Mouse (Mus musculus): ENCODE measurements at regions not wholly inside any gene's neighbourhood (a gene's known extent, or its start where the extent isn't known, plus 50 kb on each side); places are given as distances from the start of the nearest gene placed in this dataset.
"Not testable (repeated sequence)": the region's sequence is repeated elsewhere in the genome, so short reads cannot be mapped to it uniquely, and the experiment has no call there.

DNA sequence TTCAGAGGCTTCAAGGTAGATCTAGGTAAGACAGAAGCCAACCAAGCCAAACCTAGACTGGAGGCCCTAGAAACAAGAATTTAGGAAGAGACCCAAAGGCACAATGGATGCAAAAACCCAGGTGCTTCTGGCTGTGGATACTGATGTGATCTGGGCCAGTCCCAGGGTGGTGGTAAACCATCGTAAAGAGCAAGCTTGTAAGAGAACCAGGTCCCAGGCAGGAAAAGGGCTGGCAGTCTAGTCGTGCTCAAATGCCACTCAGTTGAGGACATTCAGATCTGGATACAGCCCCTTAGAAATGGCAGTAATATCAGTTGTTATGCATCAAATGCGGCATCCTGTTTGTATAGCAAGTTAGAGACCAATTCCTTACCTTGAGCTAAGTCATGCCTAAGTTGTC lies 175.5 kb upstream of the Pkdcc start:
- no peak for DNase-seq (ENCODE audit: low read depth, low spot score)

DNA sequence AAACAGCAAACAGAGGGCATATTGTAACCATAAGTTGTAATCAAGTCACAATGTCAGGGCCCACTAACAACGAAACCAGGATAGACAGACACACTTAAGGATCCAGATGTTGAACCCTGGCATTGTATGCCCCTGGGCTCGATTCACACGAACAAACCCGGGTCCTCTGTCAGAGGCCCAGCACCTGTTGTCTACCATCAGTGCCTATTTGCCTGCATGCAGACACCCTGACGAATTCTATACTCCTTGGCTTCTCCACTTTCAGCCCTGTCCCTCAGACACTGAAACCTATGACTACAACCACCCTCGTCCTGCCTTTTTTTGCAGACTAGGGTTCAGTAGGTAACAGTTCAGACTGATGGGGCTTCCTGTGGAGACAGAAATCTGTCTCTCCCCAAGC lies 170.6 kb upstream of the Pkdcc start:
- no peak for DNase-seq (ENCODE audit: low read depth, low spot score)

DNA sequence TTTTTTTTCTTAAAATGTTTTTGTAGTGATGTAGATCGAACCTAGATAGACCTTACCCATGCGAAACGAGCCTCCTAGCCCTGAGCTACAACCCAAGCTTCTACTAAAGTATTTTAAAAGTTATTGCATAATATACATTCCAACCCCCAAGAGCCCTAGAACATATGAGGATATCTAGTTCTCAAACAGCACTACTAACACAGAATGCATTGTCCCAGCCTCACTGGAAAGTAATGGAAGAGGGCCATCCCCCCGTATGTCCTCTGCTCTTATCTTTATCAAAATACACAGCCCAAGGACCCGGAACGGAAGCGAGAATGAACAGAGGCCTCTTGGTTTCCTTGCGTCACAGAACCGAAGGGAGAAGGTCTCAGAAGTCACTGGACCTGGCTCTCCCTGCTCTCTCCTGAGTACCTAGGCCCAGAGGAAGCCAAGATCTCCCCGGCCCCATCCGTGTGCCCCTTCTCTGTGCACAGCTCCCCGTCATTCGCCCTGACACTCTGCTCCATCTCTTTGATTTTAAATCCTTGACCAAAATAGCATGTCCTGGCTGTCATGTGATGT lies 165.0 kb upstream of the Pkdcc start:
- DNase-seq (ENCODE audit: low read depth, low spot score): no peak

DNA sequence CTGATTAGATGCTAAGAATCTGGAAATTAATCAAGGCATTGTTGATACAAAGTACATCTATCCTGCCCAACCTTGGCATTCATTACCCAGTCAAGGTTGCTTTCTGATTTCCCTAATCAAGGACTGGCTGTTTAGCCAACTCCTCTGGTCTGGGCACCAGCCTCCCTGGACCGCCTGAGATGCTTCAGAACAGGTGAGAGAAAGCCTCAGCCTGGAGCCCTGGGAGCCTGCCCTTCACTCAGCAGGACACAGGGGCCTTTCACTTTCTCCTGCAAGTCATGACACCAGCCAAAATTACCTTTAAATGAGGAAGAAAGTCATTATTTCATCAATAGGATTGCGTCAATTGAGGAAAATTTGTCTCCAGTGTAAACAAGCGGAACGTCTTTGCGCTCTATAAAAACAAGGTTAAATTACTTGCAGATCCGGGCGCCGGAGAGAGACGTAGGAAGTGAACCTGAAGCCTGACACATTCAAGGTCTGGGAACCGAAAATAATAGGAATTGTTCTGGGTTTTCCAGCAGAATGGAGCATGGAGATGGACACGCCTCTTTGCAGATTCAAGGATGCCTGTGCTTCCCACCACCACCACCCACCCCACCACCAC lies 164.4 kb upstream of the Pkdcc start:
- no peak for DNase-seq (ENCODE audit: low read depth, low spot score)

DNA sequence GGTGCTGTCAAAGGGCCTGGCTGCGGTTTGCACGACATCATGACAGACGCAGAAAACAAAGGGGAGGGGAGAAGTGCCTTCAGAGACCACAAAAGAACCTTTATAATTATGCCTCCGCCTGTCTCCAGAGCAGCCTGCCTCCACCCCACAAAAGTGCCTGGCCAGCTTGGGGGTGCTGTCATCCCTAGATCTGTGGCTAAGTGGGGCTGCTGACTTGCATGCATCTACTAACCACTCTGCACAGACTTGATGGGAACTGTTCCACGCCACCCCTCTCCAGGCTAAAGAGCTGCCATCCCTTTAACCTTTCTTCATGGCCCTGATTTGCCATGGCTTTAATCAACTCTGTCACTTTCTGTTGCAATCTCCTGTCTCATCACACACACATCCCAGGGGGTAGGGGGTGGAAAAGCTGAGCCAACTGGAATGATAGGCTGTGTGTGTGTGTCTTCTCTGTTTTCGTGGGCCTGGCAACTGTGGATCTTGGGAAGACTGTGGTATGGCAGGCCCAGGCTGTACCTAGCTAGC lies 162.4 kb upstream of the Pkdcc start:
- DNase-seq (ENCODE audit: low read depth, low spot score): no peak

GRCm38 (mm10) chr17:83057832-83058231 lies 157.3 kb upstream of the Pkdcc start:
- DNase-seq (ENCODE audit: low read depth, low spot score): no peak

GRCm38 (mm10) chr17:83061843-83062242 lies 153.2 kb upstream of the Pkdcc start:
- DNase-seq (ENCODE audit: low read depth, low spot score): no peak

DNA sequence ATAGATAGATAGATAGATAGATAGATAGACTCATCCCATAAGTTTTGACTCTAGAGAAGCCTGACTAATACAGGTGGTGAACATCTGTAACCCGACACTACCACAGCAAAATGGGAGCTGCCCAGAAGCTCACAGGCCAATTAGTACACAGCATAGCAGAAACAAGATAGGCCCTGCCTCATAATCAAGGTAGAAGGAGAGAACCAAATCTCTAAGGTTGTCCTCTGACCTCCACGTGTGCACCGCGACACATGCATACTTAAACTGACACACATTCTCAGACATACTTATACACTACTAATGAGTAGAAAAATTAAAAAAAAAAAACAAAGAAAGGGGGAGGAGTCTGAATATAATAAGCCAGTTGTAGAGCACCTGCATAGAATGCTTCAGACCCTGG lies 151.2 kb upstream of the Pkdcc start:
- no peak for DNase-seq (ENCODE audit: low read depth, low spot score)

DNA sequence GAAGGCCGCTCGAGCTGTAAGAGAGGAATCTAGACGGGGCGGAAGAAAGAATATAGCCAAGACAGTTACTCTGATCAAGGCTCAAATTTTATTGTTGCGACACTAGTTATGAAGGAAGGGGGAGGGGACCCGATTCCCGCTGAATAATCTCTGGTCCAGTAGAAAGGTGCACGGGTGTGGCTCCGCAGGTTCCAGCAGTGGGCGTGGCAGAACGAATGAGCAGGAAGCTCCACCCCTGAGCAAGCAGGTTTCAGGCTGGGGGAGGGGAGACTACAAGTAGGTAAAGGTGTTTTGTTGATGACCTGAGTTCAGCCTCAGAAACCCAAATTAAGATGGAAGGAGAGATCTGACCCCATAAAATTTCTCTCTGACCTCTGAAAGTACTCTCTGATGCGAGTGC lies 150.7 kb upstream of the Pkdcc start:
- not testable (repeated sequence) for DNase-seq (ENCODE audit: low read depth, low spot score)

GRCm38 (mm10) chr17:83069246-83069645 lies 145.8 kb upstream of the Pkdcc start:
- DNase-seq (ENCODE audit: low read depth, low spot score): no peak

GRCm38 (mm10) chr17:83071746-83072145 lies 143.3 kb upstream of the Pkdcc start:
- DNase-seq (ENCODE audit: low read depth, low spot score): no peak

DNA sequence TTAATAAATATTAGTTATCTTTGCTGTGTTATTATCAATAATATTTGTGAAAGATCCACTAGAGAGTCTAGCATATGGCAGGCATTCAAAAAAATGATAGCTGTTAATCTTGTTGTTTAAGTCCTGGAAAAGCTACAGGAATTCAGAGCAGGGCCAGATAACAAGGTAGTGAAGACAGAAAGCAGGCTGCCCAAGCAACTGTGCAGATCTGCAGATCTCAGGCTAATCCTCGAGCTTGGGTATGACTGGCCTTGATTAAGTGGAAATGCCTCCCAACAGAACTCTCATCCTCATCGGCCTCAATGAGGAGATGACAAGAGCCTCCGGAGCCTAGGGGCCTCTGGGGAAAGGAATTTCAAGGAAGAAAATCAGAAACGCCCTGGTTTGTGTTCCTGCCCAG lies 142.9 kb upstream of the Pkdcc start:
- DNase-seq (ENCODE audit: low read depth, low spot score): no peak

DNA sequence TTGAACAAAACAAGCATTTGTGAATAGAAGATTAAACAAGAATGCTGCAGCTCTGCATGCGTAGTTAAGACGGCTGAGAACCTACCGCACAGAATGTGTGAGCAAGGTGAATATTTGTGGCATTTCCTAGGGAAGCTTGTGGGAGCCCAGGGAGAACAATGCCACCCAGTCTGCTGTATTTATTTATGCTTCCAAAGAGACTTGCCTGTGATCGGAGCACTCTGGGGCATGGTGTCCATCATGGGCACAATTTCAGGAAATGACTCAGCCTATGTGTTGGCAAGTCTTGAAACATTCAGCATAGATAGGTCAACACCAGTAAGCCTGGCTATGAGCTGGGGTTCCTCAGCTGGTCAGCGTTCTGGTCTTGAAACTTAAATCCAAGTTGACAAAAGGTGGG lies 140.2 kb upstream of the Pkdcc start:
- DNase-seq (ENCODE audit: low read depth, low spot score): no peak

- no peak for DNase-seq (ENCODE audit: low read depth, low spot score)
Measured at GRCm38 (mm10) chr17:83077737-83078600, 137.1 kb upstream of the Pkdcc start.

DNA sequence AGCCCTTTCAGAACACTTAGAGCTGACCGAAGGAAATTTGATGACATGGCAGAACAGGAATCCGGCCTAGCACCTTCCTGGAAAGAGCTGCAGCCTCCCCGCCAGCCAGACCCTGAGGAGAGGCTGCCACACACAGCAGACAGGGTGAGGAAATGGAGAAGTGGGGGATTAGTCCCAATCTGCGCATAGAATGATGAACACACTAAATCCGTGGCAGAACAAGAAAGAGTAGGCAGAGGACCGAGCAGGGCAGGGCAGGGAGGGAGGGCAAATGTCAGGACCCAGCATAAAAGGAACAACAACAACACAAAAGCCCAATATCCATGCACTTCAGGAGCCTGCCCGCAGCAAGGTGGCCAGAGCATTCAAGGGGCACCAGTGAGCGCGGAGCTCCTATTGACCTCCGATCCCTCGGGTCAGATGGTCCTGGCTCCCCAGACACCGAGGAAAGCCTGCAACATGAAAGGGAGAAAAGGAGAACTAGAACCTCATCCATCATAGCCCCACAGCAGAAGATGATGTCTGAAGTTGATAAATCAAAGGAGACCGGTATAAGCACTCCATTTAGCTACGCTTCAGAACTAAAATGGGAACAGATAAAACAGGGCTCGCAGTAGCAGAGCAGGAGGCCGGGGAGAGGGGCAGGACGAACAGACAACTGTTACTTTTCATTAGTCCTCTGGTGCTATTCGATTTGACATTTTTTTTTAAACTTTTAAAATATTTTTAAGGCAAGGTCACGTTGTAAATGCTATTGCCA lies 136.3 kb upstream of the Pkdcc start:
- no peak for DNase-seq (ENCODE audit: low read depth, low spot score)

DNA sequence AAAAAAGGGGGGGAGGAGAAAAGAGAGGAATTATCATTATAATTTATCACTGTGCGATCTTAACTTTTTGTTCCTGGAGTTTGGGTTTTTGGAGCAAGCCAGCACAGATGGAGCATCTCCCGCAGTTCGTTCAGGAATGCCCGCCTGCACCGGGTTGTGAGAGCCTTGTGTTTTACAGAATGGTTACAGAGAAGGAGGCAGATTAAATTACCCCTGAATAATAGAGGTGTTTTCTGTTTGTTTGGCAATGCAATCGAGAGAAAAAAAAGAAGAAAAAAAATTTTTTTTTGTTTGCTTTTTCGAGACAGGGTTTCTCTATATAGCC lies 135.8 kb upstream of the Pkdcc start:
- DNase-seq (ENCODE audit: low read depth, low spot score): no peak

- DNase-seq (ENCODE audit: low read depth, low spot score): no peak
Measured at GRCm38 (mm10) chr17:83081729-83082128, 133.4 kb upstream of the Pkdcc start.

DNA sequence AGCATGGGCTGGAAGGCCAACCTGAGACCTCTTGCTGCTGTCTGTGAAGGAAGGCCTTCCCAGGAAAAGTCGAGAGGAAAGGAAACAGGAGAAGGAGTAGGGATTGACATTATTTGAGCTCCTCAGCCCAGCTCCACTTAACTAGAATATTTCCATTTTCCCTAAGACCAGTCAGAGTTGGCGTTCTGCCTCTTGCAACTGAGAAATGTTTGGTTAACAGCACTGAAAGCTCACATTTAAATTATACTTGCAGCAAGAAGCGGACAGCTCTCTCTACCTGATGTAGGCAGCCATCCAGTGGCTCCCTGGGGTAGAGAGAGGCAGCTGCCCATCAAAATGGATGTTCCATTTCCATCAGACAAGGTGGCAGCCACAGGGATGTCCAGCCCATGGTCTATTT lies 131.6 kb upstream of the Pkdcc start:
- DNase-seq (ENCODE audit: low read depth, low spot score): no peak

DNA sequence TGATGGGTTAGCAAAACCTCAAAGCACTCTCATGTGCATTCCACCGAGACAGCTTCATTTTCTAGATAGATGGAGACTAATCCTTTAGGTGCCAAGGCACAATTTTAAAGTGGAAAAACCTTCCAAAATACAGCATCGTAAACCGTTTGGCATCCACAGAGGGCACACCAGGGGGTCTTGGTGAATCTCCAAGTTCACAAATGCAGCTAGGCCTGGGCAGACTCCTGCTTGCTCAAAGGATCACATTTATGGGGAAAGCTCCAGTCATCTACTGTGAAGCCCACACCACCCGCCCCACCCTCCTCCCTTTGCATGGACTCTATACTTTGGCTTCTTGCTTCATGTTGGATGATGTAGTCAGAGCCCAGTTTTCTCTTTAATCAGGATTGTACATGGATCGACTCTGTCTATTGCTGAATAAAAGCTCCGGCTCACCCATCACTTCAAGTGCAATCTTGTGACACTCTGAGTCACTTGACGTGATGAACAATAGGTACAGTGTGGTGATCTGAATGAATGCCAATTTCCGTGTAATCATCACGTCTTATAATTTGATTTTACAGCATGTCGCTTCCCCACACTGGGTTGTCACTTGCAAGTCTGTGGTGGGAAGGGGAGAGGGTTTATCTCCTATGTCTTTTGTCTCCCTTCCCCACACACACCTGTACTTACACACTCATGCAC lies 129.2 kb upstream of the Pkdcc start:
- DNase-seq (ENCODE audit: low read depth, low spot score): no peak

DNA sequence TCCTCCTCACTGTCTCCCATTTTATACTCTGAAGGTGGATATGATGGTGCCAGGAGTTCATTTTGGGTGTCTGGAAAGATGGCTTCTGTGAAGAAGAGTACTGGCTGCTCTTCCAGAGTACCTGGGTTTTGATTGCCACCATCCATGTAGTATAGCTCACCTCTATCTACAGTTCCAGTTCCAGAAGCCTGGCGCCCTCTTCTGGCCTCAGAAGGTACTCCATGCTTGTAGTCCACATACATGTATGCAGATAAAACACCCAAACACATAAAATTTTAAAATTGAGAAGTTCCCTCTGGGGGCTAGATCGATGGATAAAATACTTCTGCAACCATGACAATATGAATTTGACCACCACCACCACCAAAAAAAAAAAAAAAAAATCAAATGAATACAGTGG lies 128.4 kb upstream of the Pkdcc start:
- DNase-seq (ENCODE audit: low read depth, low spot score): no peak

DNA sequence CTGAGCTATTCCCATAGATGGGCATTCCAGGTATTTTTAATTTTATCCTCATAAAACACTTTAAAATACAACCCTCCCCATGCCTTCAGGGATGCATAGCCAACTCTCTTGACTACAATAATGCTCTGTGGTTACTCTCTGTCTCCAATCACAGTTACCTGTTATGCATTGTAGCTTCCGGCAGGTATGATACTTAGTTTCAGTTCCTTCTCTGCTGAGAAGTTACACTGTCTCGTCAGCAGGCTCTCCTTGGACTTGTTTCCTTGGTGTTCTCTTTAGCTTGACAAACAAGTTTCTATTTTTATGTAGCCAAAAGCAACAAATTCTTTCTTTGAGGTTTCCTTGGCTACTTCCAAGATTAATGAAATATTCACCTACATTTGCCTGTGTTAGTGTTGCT lies 126.6 kb upstream of the Pkdcc start:
- no peak for DNase-seq (ENCODE audit: low read depth, low spot score)

All from c-Kit-negative CD71-positive TER-119-positive erythroid progenitor cells, embryonic 14.5 days (primary cell).